Mouse (Mus musculus) heart, adult 2 months (tissue): ENCODE data around the gene Stard3. TPM values are rescaled to one million over a fixed set of nuclear protein-coding genes. Genes with fewer than 3 reads are reported as not detected.

Experiments used
- DNase-seq, 2 experiments: peaks; one replicate each; pipeline ENCODE4 v3.0.0; 2021
- H3K27ac ChIP-seq: fragments of 200-600 bp; 2 replicates; pipeline ENCODE4 v1.8.1; 2022
- H3K27me3 ChIP-seq: fragments of 200-500 bp; 2 replicates; pipeline ENCODE4 v1.6.1; 2012; ENCODE audit warnings: mild to moderate bottlenecking, low read length, inconsistent platforms, mixed read lengths; ENCODE audit not compliant: control insufficient read depth, insufficient read depth
- H3K36me3 ChIP-seq: fragments of 200-500 bp; 2 replicates; pipeline ENCODE4 v1.6.1; 2012; ENCODE audit warnings: low read length, inconsistent platforms; ENCODE audit not compliant: control insufficient read depth, insufficient read depth
- H3K4me1 ChIP-seq: fragments of 200-500 bp; 2 replicates; pipeline ENCODE4 v1.6.1; 2011; ENCODE audit warnings: low read length; ENCODE audit not compliant: control insufficient read depth, insufficient read depth
- H3K4me3 ChIP-seq: fragments of 200-600 bp; 2 replicates; pipeline ENCODE4 v1.8.1; 2022
- H3K79me2 ChIP-seq: fragments of 200-500 bp; replicated peaks from 2 replicates; pipeline ENCODE4 v1.6.1; 2012; ENCODE audit warnings: mild to moderate bottlenecking, inconsistent platforms, low read length, moderate library complexity, mixed read lengths; ENCODE audit not compliant: control insufficient read depth, insufficient read depth
- H3K9ac ChIP-seq: fragments of 200-500 bp; 2 replicates; pipeline ENCODE4 v1.6.1; 2012; ENCODE audit warnings: low read depth, mild to moderate bottlenecking, control low read depth, inconsistent platforms, low read length, mixed read lengths
- CTCF ChIP-seq: fragments of 200-600 bp; IDR thresholded peaks from 2 replicates; pipeline ENCODE4 v1.8.1; 2022; ENCODE audit warnings: antibody characterized with exemption, mild to moderate bottlenecking, moderate library complexity
- EP300 ChIP-seq: fragments of 200-500 bp; IDR thresholded peaks from 2 replicates; pipeline ENCODE4 v1.6.1; 2011; ENCODE audit warnings: low read depth, low read length, control low read depth; ENCODE audit not compliant: insufficient read depth
- POLR2A ChIP-seq: fragments of 200-500 bp; IDR thresholded peaks from 2 replicates; pipeline ENCODE4 v1.6.1; 2011; ENCODE audit warnings: mild to moderate bottlenecking, low read depth, low read length, control low read depth; ENCODE audit not compliant: insufficient read depth
- WGBS: fragments of 180-500 bp; shearing (Covaris S2); methylation state at CpG from one replicate; pipeline ENCODE4 v1.1.7; 2018; 5-methylcytosine and 5-hydroxymethylcytosine counted together
- intact Hi-C: fragments of 180-260 bp; cut with DNase I; formaldehyde crosslinking; loops from one replicate; pipeline ENCODE4 v1.15.1; 2025
- polyA plus RNA-seq: library from polyadenylated mRNA; depleted of rRNA; stranded (reverse); fragments of >200 nt; gene quantifications from 2 replicates; pipeline ENCODE4 v1.2.3, GENCODE M21; 2012
- total RNA-seq, 2 experiments: library from RNA; stranded (reverse); gene quantifications; 2 replicates each; pipeline ENCODE4 v1.2.3; 2021

The Stard3 gene
- total and polyA plus RNA-seq, 3 experiments = 19.0 to 58.3 (median 24.3) TPM

DNA sequence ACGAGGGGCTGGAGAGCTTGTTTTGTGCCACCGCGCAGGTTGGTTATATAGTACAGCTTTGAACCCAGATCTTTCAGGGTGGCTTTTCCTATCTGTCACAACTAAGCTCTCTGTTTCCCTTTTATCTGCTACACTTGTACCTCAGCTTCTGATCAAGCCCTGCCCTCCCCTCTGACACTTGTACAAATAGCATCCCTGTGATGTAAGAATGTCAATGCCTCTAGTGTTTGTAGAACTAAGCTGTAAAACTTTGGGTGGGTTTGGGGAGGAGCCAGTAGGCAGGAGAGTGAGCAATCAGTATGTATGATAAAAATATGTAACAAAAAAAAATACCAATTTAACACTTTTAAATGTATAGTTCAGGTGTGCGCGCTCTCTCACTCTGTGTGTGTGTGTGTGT lies 6.2 kb downstream of the Stard3 start:
- TF ChIP-seq CTCF (no peak), EP300 (no peak), POLR2A (no peak)
- DNase-seq = no peak
- no peak overlapping the region for H3K4me3 ChIP-seq
- H3K79me2 ChIP-seq = no peaks in the 10 kb centered on the region; the same call in 1 of the 2 replicates
- H3K9ac ChIP-seq = no peak overlapping the region
- H3K4me1 ChIP-seq = peaks cover 6% of the 10 kb centered on the region
- no peaks in the 10 kb centered on the region for H3K27me3 ChIP-seq
- 90% methylated on average over 5 of the region's 5 CpGs for WGBS
- intact Hi-C loops = no loop called here
- H3K36me3 ChIP-seq = no peaks in the 10 kb centered on the region
- H3K27ac ChIP-seq = no peak overlapping the region

DNA sequence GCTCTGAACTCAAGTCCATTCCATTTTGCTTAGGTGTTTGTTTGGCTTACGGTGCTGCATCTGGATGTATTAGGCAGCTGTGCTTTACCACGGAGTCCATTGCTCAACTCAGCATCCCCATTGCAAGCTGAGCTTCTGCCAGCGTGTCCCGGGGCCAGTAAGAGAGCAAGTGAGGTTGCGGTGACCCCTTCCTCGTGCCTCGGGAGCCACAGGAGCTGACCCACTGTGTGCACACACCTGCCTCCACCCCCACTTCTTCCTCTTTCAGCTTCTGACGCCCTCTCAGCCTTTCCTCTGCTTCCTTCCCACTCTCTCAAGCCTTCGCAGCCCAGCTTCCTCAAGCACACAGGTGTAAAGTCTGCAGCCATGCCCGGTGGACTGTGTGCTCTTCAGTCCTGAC lies 8.1 kb downstream of the Stard3 start:
- Histone ChIP-seq H3K27ac (no peak overlapping the region), H3K4me3 (no peak overlapping the region), H3K27me3 (no peaks in the 10 kb centered on the region), H3K79me2 (no peaks in the 10 kb centered on the region; the same call in 1 of the 2 replicates), H3K9ac (no peak overlapping the region), H3K36me3 (no peaks in the 10 kb centered on the region), H3K4me1 (no peaks in the 10 kb centered on the region; the same call in 1 of the 2 replicates)
- intact Hi-C loops = no loop called here
- WGBS = 71% methylated on average over 10 of the region's 10 CpGs
- no peak for DNase-seq
- TF ChIP-seq EP300 (no peak), POLR2A (no peak), CTCF (no peak)

DNA sequence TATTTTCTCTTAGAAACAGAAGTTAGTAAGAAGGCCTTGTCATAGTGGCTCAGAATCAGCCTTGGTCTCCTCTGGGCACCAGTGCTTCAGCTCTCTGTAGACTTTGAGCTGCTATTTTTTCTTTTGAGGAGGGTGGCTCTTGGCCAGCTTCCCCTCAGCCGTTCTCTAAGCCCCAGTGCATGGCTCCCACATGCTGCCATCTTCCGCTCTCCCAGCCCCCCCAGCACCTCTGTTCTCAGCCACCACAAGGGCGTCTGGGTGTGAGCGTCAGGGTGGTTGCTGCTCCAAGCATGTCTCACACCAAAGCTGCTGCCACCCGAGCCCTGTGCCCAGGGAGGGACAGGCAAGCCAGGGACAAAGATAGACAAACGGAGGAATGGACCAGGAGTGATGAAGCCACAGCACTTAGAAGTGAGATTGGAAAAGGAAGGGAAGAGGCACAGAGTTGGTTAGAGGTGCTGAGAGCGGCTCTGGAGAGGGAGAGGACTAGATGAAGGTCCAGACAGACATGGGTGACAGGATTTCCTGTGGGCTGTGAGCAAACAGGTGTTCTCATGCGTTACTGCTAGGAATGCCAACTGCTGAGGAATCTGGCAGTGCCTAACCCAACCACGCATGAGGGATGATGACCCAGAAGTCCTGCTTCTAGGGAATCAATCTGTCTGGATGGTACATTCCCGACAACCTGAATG lies 9.1 kb downstream of the Stard3 start:
- Histone ChIP-seq H3K27ac (peak overlapping the region; percentile 51), H3K27me3 (no peaks in the 10 kb centered on the region), H3K9ac (no peak overlapping the region), H3K36me3 (no peaks in the 10 kb centered on the region), H3K4me1 (no peaks in the 10 kb centered on the region), H3K79me2 (no peaks in the 10 kb centered on the region; the same call in 1 of the 2 replicates), H3K4me3 (no peak overlapping the region)
- intact Hi-C loops = no loop called here
- DNase-seq = peak in 1 of 2 experiments; percentile 39
- 45% methylated on average over 10 of the region's 10 CpGs for WGBS
- TF ChIP-seq EP300 (no peak), POLR2A (no peak), CTCF (no peak)

DNA sequence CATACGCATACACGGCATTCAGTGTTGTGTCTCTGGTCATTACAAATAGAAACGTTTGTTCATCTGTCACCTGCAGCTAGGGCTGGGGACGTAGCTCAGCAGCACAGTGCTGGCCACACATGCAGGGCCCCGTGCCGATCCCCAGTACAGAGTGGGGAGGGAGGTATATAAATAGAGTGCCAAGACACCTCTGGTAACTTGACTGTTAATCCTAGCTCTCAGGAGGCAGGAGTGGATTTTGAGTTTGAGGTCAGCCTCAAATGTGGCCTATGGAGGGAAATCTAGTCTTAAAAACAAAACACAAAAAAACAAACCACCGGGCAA lies 9.7 kb downstream of the Stard3 start:
- TF ChIP-seq EP300 (no peak), CTCF (no peak), POLR2A (no peak)
- intact Hi-C loops = no loop called here
- no peaks in the 10 kb centered on the region for H3K4me1 ChIP-seq
- peak in 1 of 2 experiments; percentile 39 for DNase-seq
- no peaks in the 10 kb centered on the region for H3K36me3 ChIP-seq
- WGBS = 62% methylated on average over 7 of the region's 7 CpGs
- H3K79me2 ChIP-seq = no peaks in the 10 kb centered on the region; the same call in 1 of the 2 replicates
- H3K27me3 ChIP-seq = no peaks in the 10 kb centered on the region
- no peak overlapping the region for H3K9ac ChIP-seq
- peak overlapping the region; percentile 51 for H3K27ac ChIP-seq
- no peak overlapping the region for H3K4me3 ChIP-seq

DNA sequence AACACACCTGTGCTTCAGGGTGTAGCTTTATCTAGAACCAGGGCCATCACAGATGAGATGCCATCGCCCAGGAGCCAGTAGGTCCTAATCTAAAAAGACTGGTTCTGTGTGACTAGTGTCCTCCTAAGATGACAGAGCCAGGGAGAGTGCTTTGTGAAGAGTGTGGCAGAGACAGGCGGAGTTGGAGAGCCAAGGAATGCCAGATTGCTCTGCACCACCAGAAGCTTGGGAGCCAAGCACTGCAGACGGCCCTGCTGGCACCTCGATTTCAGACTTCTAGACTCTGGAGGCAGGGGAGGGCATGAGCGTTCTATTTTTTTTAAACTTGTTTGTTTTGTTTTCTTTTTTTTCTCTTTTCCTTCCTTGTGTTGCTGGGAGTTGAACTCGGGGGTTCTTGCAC lies 11.2 kb downstream of the Stard3 start:
- no peak overlapping the region for H3K9ac ChIP-seq
- DNase-seq = no peak
- no peaks in the 10 kb centered on the region for H3K27me3 ChIP-seq
- H3K4me1 ChIP-seq = no peaks in the 10 kb centered on the region
- no peak overlapping the region for H3K4me3 ChIP-seq
- H3K79me2 ChIP-seq = no peaks in the 10 kb centered on the region; the same call in 1 of the 2 replicates
- no peak for TF ChIP-seq EP300
- TF ChIP-seq CTCF = no peak
- no peak for TF ChIP-seq POLR2A
- WGBS = 51% methylated on average over 6 of the region's 6 CpGs
- no peaks in the 10 kb centered on the region for H3K36me3 ChIP-seq
- no peak overlapping the region for H3K27ac ChIP-seq
- intact Hi-C loops = no loop called here

DNA sequence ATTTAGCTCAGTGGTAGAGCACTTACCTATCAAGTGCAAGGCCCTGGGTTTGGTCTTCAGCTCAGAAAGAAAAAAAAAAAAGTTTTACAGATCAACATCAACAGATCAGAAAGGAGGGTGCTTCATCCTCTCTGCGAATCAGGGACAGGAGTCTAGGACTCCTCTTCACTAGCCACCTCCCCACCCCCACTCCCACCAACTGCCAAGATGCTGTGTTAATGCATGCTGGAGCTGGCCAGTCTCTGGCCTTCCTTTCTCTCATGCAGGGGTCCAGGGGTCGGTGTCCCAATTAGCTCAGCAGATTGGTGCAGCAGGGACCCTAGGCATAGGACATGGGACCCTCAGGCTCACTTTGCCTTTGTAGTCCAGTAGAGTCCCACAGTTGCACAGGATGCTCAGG lies 12.4 kb downstream of the Stard3 start:
- H3K4me3 ChIP-seq = no peak overlapping the region
- H3K79me2 ChIP-seq = no peaks in the 10 kb centered on the region; the same call in 1 of the 2 replicates
- no peaks in the 10 kb centered on the region for H3K36me3 ChIP-seq
- intact Hi-C loops = no loop called here
- no peak overlapping the region for H3K27ac ChIP-seq
- H3K27me3 ChIP-seq = no peaks in the 10 kb centered on the region
- H3K9ac ChIP-seq = no peak overlapping the region
- TF ChIP-seq CTCF = no peak
- TF ChIP-seq POLR2A = no peak
- TF ChIP-seq EP300 = no peak
- H3K4me1 ChIP-seq = 0 out of 2 replicates have a peak, but pooled peaks cover 3% of the 10 kb centered on the region
- WGBS = 94% methylated on average over 2 of the region's 2 CpGs
- no peak for DNase-seq
